Mouse (Mus musculus) brain, embryonic 14.5 days (tissue): Measurements from ENCODE around the gene Osbpl10.

Experiments
- CTCF ChIP-seq: fragments of 200-500 bp; IDR thresholded peaks from 2 replicates; pipeline ENCODE4 v1.5.1; 2012; ENCODE audit warnings: inconsistent platforms, mild to moderate bottlenecking, moderate library complexity, borderline replicate concordance; ENCODE audit not compliant: insufficient read depth, insufficient read length; ENCODE audit errors: extremely low read depth
- POLR2A ChIP-seq: fragments of 200-500 bp; IDR thresholded peaks from 2 replicates; pipeline ENCODE4 v1.6.1; 2012; ENCODE audit warnings: mild to moderate bottlenecking, inconsistent platforms, borderline replicate concordance; ENCODE audit not compliant: poor library complexity, insufficient read depth, insufficient read length, severe bottlenecking; ENCODE audit errors: extremely low read depth

DNA sequence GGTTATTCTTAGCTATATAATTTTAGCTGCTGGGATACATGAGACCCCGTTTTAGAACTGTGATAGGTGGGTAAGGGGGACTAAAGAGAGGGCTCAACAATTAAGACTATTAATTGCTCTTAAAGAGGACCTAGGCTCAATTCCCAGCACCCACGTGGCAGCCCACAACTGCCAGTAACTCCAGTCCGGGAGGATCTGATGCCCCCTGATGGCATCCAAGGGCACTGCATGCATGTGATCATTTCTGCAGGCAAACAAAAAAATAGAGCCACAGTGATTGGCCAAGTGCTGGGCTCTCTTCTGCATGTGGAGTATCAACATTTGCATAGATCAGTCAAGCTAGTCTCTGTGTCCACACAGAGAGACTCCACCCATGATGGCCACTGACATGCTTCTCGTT, 96.8 kb downstream of the Osbpl10 start:
- TF ChIP-seq CTCF, result no peak
- TF ChIP-seq POLR2A, result no peak
